Comparison of ENCODE assay signal across 12 mouse cellular contexts in genomic region chr4:103953652-103954220, GRCm38 (mm10).
A peak's percentile ranks its signal among the peaks of the same experiment; 100 is the strongest.
DNase-seq lines count a peak whose midpoint lies in the region; ATAC-seq lines count a peak whose summit lies in the region.
"Had no signal": no experiment of that assay in that cellular context is flagged by ENCODE, and none has a peak within 500 bp of the region (broad histone marks: within the 10 kb centered on the region; RNA-seq: fewer than 3 reads in every experiment).

No protein-coding gene starts in this region.

- no peak overlapping the region for H3K4me2 ChIP-seq in forebrain, embryonic 11.5 days (ENCODE audit: low read depth, low read length, severe bottlenecking)
- H3K4me2 ChIP-seq: heart, embryonic 15.5 days had no signal

- intact Hi-C loops in left cerebral cortex, postnatal 10 days (cut with DNase I): no loop called here

- no peaks in the 10 kb centered on the region for H3K27me3 ChIP-seq in forebrain, embryonic 11.5 days (ENCODE audit: control insufficient read depth, insufficient read depth, low read length)
- H3K27me3 ChIP-seq in midbrain, embryonic 10.5 days (ENCODE audit: low read depth, poor library complexity, severe bottlenecking): no peaks in the 10 kb centered on the region
- H3K27me3 ChIP-seq: heart, embryonic 15.5 days had no signal

- H3K9me3 ChIP-seq in forebrain, embryonic 11.5 days (ENCODE audit: control insufficient read depth, low read length): no peaks in the 10 kb centered on the region; the same call in 1 of the 2 replicates
- H3K9me3 ChIP-seq in midbrain, embryonic 10.5 days (replicated peaks): no peaks in the 10 kb centered on the region
- H3K9me3 ChIP-seq: heart, embryonic 15.5 days had no signal

- H3K9ac ChIP-seq in forebrain, embryonic 11.5 days (ENCODE audit: low read length): peak overlapping the region; percentile 30; the same call in 1 of the 2 replicates
- H3K9ac ChIP-seq: heart, embryonic 15.5 days; liver, embryonic 14.5 days had no signal

- no peak overlapping the region for H3K4me3 ChIP-seq in forebrain, embryonic 11.5 days (ENCODE audit: low read depth, low read length)
- H3K4me3 ChIP-seq in midbrain, embryonic 10.5 days: no peak overlapping the region
- H3K4me3 ChIP-seq: heart, embryonic 15.5 days had no signal

- no peak overlapping the region for H3K27ac ChIP-seq in forebrain, embryonic 11.5 days (ENCODE audit: low read depth, low read length)
- H3K27ac ChIP-seq in midbrain, embryonic 10.5 days (replicated peaks): peak overlapping the region; percentile 63; the same call in 1 of the 2 replicates
- H3K27ac ChIP-seq: heart, embryonic 15.5 days; liver, embryonic 14.5 days had no signal

- ATAC-seq in forebrain, embryonic 11.5 days (replicated peaks; ENCODE audit: low FRiP score): no peak

- 12% methylated on average over 9 of the region's 9 CpGs for WGBS in forebrain, embryonic 11.5 days
- 29% methylated on average over 9 of the region's 9 CpGs for WGBS in midbrain, embryonic 10.5 days

- H3K4me1 ChIP-seq in forebrain, embryonic 11.5 days (replicated peaks; ENCODE audit: control insufficient read depth, insufficient read depth, low read length): 0 out of 2 replicates have a peak, but pooled peaks cover 2% of the 10 kb centered on the region
- H3K4me1 ChIP-seq in midbrain, embryonic 10.5 days: peaks cover 8% of the 10 kb centered on the region
- H3K4me1 ChIP-seq: heart, embryonic 15.5 days had no signal

- H3K36me3 ChIP-seq in forebrain, embryonic 11.5 days (ENCODE audit: control insufficient read depth, insufficient read depth, low read length): no peaks in the 10 kb centered on the region
- no peaks in the 10 kb centered on the region for H3K36me3 ChIP-seq in midbrain, embryonic 10.5 days
- H3K36me3 ChIP-seq: heart, embryonic 15.5 days had no signal

- peak; percentile 7 for DNase-seq in R1 (ENCODE audit: low read depth, low spot score)
- peak; percentile 4 for DNase-seq in ZHBTc4 (ENCODE audit: low read depth, low spot score)
- DNase-seq in forebrain, embryonic 11.5 days (ENCODE audit: low spot score): peak; percentile 60
- peak; percentile 17 for DNase-seq in midbrain, embryonic 10.5 days (ENCODE audit: low spot score)
- DNase-seq in thymus, postnatal 25 days: no peak
- DNase-seq in testis, postnatal 14 days (ENCODE audit: low spot score): no peak
- DNase-seq in left cerebral cortex, postnatal 10 days (ENCODE audit: extremely low spot score in 1 of 2, low spot score in 2 of 2): no peak
- DNase-seq: cerebellum, adult 9-11 months; gastrocnemius, postnatal 36 days; lung, postnatal 36 days had no signal

Comparison
In these comparisons a context has a peak if more than half of its experiments do, and no peak if none do; other contexts are left out.
1. DNase-seq: peak in R1 (single experiment), ZHBTc4 (single experiment), forebrain, embryonic 11.5 days (single experiment) and midbrain, embryonic 10.5 days (single experiment); none in thymus, postnatal 25 days (single experiment), testis, postnatal 14 days (single experiment) and left cerebral cortex, postnatal 10 days (0 of 2).